In genomic region chr3:62433675-62434074, GRCm38 (mm10) we compare ENCODE assay signal across 27 mouse cellular contexts.
A peak's percentile ranks its signal among the peaks of the same experiment; 100 is the strongest.
DNase-seq lines count a peak whose midpoint lies in the region; ATAC-seq lines count a peak whose summit lies in the region.
"Had no signal": no experiment of that assay in that cellular context is flagged by ENCODE, and none has a peak within 500 bp of the region (broad histone marks: within the 10 kb centered on the region; RNA-seq: fewer than 3 reads in every experiment).

No protein-coding gene starts in this region.

- no peak for ATAC-seq in forebrain, embryonic 12.5 days (ENCODE audit: low FRiP score)
- no peak for ATAC-seq in CD4-positive, CD25-positive, alpha-beta regulatory T cell, adult 4 months
- ATAC-seq: forebrain, embryonic 13.5 days; hindbrain, embryonic 16.5 days; intestine, postnatal 0 days; midbrain, embryonic 15.5 days had no signal

- no peak overlapping the region for H3K4me2 ChIP-seq in forebrain, embryonic 12.5 days
- H3K4me2 ChIP-seq: embryonic facial prominence, embryonic 15.5 days; forebrain, embryonic 13.5 days; heart, embryonic 15.5 days; liver, embryonic 11.5 days; midbrain, embryonic 15.5 days; neural tube, embryonic 13.5 days had no signal

- no peak overlapping the region for H3K9ac ChIP-seq in forebrain, embryonic 12.5 days
- H3K9ac ChIP-seq: embryonic facial prominence, embryonic 15.5 days; forebrain, embryonic 13.5 days; heart, embryonic 15.5 days; midbrain, embryonic 15.5 days; neural tube, embryonic 13.5 days had no signal

- no peak overlapping the region for H3K27ac ChIP-seq in forebrain, embryonic 12.5 days
- H3K27ac ChIP-seq: embryonic facial prominence, embryonic 10.5 days; embryonic facial prominence, embryonic 15.5 days; forebrain, embryonic 13.5 days; heart, embryonic 10.5 days; heart, embryonic 15.5 days; macrophage; midbrain, embryonic 15.5 days; neural tube, embryonic 13.5 days had no signal

- 77% methylated on average over 4 of the region's 4 CpGs for WGBS in forebrain, embryonic 12.5 days

- no peaks in the 10 kb centered on the region; the same call in 1 of the 2 replicates for H3K36me3 ChIP-seq in forebrain, embryonic 12.5 days (replicated peaks)
- H3K36me3 ChIP-seq: embryonic facial prominence, embryonic 10.5 days; G1E; heart, embryonic 10.5 days; heart, embryonic 15.5 days; midbrain, embryonic 15.5 days; neural tube, embryonic 13.5 days had no signal

- H3K9me3 ChIP-seq in forebrain, embryonic 12.5 days, result no peaks in the 10 kb centered on the region
- H3K9me3 ChIP-seq: embryonic facial prominence, embryonic 10.5 days; embryonic facial prominence, embryonic 15.5 days; forebrain, embryonic 13.5 days; G1E; heart, embryonic 10.5 days; heart, embryonic 15.5 days; midbrain, embryonic 15.5 days; neural tube, embryonic 13.5 days had no signal

- DNase-seq in heart, adult 11 months, result peak; percentile 75
- DNase-seq in heart, adult 9 months (ENCODE audit: low spot score in 2 of 2), result no peak
- DNase-seq in lung, adult 18-20 months, result peak; percentile 58 to 63
- no peak for DNase-seq in lung, postnatal 10 days
- DNase-seq in lung, postnatal 25 days (ENCODE audit: low spot score), result peak; percentile 72
- DNase-seq: adrenal gland, adult 8-10 months; cerebellum, adult 8-10 months; cerebellum, postnatal 25 days; gastrocnemius, postnatal 10 days; kidney, adult 9 months; kidney, postnatal 14 days; thymus, adult 2 months; thymus, postnatal 36 days had no signal

- no peaks in the 10 kb centered on the region for H3K27me3 ChIP-seq in forebrain, embryonic 12.5 days
- H3K27me3 ChIP-seq: embryonic facial prominence, embryonic 15.5 days; forebrain, embryonic 13.5 days; heart, embryonic 15.5 days; midbrain, embryonic 15.5 days; neural tube, embryonic 13.5 days had no signal

- H3K4me1 ChIP-seq in forebrain, embryonic 12.5 days, result no peaks in the 10 kb centered on the region
- H3K4me1 ChIP-seq: embryonic facial prominence, embryonic 10.5 days; embryonic facial prominence, embryonic 15.5 days; forebrain, embryonic 13.5 days; heart, embryonic 15.5 days; midbrain, embryonic 15.5 days; neural tube, embryonic 13.5 days had no signal

- H3K4me3 ChIP-seq in forebrain, embryonic 12.5 days (replicated peaks), result no peak overlapping the region
- H3K4me3 ChIP-seq: embryonic facial prominence, embryonic 10.5 days; embryonic facial prominence, embryonic 15.5 days; forebrain, embryonic 13.5 days; heart, embryonic 10.5 days; heart, embryonic 15.5 days; midbrain, embryonic 15.5 days; neural tube, embryonic 13.5 days had no signal

Comparison
In these comparisons a context has a peak if more than half of its experiments do, and no peak if none do; other contexts are left out.
1. DNase-seq: peak in heart, adult 11 months (single experiment), lung, adult 18-20 months (2 of 2) and lung, postnatal 25 days (single experiment); none in heart, adult 9 months (0 of 2) and lung, postnatal 10 days (single experiment).